Mouse (Mus musculus) testis, postnatal 10 days (tissue): ENCODE data around the gene Capg.
A peak's percentile ranks its signal among the peaks of the same experiment; 100 is the strongest.

Experiments
- DNase-seq: peaks from one replicate; pipeline ENCODE4 v3.0.0; 2021; ENCODE audit warnings: low spot score

Gene Capg

GRCm38 (mm10) chr6:72570644-72571397 is 26.6 kb downstream of the Capg start:
- DNase-seq, result no peak

GRCm38 (mm10) chr6:72571826-72572225 is 27.6 kb downstream of the Capg start:
- DNase-seq, result no peak

GRCm38 (mm10) chr6:72576041-72576440 is 31.9 kb downstream of the Capg start:
- no peak for DNase-seq

GRCm38 (mm10) chr6:72581625-72582382 is 37.6 kb downstream of the Capg start:
- no peak for DNase-seq

GRCm38 (mm10) chr6:72583211-72583839 is 39.1 kb downstream of the Capg start:
- no peak for DNase-seq

GRCm38 (mm10) chr6:72584154-72584553 is 40.0 kb downstream of the Capg start:
- DNase-seq, result no peak

GRCm38 (mm10) chr6:72586701-72587100 is 42.5 kb downstream of the Capg start:
- DNase-seq, result no peak

- no peak for DNase-seq
Measured at GRCm38 (mm10) chr6:72588307-72588706, 44.1 kb downstream of the Capg start.

GRCm38 (mm10) chr6:72590111-72590510 is 45.9 kb downstream of the Capg start:
- no peak for DNase-seq

GRCm38 (mm10) chr6:72593011-72593803 is 49.0 kb downstream of the Capg start:
- no peak for DNase-seq

GRCm38 (mm10) chr6:72593914-72594313 is 49.7 kb downstream of the Capg start:
- no peak for DNase-seq

- no peak for DNase-seq
Measured at GRCm38 (mm10) chr6:72597083-72597874, 53.1 kb downstream of the Capg start.

- DNase-seq, result peak; percentile 98
Measured at GRCm38 (mm10) chr6:72597956-72598753, 54.0 kb downstream of the Capg start, which contains the start of the genes Elmod3 and Retsat. Gene Elmod3, minus strand, starts transcription at chr6:72598413. Gene Retsat, plus strand, starts transcription at chr6:72598475.

GRCm38 (mm10) chr6:72598791-72599557 is 54.8 kb downstream of the Capg start:
- peak; percentile 68 for DNase-seq

GRCm38 (mm10) chr6:72600216-72600615 is 56.0 kb downstream of the Capg start:
- no peak for DNase-seq

- DNase-seq, result no peak
Measured at GRCm38 (mm10) chr6:72600771-72601170, 56.6 kb downstream of the Capg start.

GRCm38 (mm10) chr6:72601732-72602131 is 57.5 kb downstream of the Capg start:
- DNase-seq, result peak; percentile 81

- DNase-seq, result no peak
Measured at GRCm38 (mm10) chr6:72604066-72604465, 59.9 kb downstream of the Capg start.

GRCm38 (mm10) chr6:72607060-72607459 is 62.9 kb downstream of the Capg start:
- no peak for DNase-seq
